Mouse (Mus musculus) granulocyte monocyte progenitor cell, adult 5-6 weeks (primary cell): ENCODE measurements around the gene Harbi1. TPM values are rescaled to one million over a fixed set of nuclear protein-coding genes. Genes with fewer than 3 reads are reported as not detected.

Experiments used
- ATAC-seq: replicated peaks from 2 replicates; pipeline ENCODE4 v1.8.0; 2016; ENCODE audit warnings: mild to moderate bottlenecking, moderate TSS enrichment, inconsistent platforms; ENCODE audit not compliant: poor library complexity, severe bottlenecking
- total RNA-seq, 2 experiments: library from RNA; stranded (forward) in 1 of 2; stranded (reverse) in 1 of 2; fragments of 200-712, 200-1000 nt in 1 of 2; fragments of >200 nt in 1 of 2; fragmentation: Nextera tagmentation in 1 of 2; gene quantifications; 2 replicates each; pipeline ENCODE4 v1.2.3; 2014 to 2017

The Harbi1 gene
- total RNA-seq (2014; fragmentation: Nextera tagmentation) (9.2 and 12.2 TPM in 2 replicates), total RNA-seq (2017) (10.0 and 18.2 TPM in 2 replicates)

DNA sequence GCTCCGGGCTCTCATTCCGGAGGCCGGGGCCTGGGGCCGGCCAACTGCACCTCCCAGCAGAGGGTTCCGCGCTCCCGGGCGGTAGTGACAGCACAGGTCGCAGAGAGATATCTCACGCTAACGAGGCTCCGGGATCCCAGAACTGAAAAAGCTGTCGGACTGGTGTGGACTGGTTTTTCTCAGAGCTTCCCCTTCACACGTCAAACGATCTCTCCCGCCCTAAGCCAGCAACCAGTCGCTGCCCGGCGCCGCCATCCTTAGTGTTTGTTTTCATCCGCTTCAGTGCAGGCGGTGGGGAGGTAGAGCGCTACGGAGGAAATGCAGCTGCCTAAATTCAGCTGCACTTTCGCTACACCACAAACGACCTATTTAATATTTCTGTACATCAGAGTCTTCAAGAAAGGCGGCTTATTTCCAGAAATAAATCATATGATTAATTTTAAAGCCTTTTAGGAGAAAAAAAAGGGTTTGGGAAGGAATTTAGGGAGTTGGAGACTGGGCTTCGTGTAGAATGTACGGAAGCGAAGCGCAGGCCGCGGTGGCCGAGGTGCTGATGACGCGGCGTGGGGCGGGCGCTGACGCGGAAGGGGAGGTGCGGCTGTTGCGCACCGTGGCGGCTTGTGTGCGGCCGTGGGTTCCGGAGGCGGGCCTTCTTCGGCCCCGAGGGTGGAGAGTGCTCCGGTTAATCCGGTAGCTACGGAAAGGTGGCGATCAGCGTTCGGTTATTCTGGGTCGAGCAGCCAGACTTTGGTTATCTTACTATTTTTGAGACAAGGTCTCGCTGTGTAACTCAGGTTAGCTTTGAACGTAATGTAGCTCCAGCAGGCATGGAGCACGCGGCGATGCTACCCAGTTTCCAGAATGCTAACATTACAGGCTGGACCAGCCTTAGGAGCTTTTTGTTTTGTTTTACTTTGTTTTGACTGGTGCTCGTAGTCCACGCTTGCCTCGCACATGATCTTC is at the start of gene Harbi1, which contains the start of gene Atg13:
TSS of gene Harbi1 (plus strand) at position 581 of the 963 bp plus-strand sequence.
TSS of gene Atg13 (minus strand) at position 305 of the 963 bp plus-strand sequence.
- peak; percentile 97 for ATAC-seq

DNA sequence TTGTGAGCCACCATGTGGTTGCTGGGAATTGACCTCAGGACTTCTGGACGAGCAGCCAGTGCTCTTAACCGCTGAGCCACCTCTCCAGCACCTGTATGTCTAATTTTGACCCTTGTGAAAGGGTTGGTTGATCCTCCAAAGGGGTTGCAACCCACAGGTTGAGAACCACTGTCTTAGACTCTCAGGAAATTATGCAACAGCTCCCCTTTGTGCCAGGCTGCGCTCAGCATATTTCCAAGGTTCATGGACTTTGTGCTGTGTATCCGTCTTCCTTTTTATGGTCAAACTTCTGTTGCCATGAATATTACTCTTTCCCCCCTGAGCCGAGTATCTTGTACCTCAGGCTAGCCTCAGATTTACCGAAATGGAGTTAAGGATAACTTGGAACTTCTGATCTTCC is 49.7 kb upstream of the Harbi1 start:
- peak; percentile 29; the same call in 1 of the 2 replicates for ATAC-seq

DNA sequence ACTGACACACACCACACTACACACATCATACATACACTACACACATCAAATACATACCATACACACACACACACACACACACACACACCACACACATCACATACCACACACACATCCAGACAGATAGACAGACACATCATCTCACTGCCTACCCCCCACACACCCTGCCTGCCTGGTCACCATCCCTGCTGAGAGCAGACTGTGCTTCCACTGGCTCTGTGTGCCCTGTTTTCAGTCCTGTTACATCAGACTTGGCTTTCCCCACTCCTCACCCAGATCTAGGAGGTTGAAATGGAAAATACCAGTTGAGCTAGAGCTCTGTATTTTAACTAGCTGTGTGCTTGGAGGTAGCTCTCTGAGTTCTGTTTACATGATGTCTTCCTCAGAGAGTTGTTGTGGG is 45.9 kb upstream of the Harbi1 start:
- ATAC-seq: no peak

DNA sequence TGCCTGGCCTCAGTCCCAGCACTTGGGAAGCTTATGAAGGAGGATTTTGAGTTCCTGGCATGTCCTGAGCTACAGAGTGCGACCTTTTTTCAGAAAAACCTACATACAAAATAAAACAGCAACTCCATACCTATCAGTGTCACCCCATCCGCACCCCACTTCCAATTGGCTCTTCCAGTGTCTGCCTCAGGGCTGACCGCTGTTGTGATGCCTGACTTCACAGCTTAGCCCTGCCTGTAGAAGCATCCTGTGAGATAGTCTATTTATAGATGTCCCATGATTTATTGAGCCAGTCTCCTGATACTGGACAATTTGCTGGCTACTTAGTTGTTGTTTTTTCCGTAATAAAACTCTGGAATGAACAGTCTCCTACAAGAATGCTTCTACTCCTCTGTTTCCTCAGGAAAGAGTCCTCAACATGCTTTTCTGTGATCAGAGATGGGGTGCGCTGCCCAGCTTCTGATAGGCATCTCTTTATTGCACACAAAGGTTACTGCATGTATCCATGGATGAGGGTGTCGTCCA is 44.2 kb upstream of the Harbi1 start:
- ATAC-seq: no peak

DNA sequence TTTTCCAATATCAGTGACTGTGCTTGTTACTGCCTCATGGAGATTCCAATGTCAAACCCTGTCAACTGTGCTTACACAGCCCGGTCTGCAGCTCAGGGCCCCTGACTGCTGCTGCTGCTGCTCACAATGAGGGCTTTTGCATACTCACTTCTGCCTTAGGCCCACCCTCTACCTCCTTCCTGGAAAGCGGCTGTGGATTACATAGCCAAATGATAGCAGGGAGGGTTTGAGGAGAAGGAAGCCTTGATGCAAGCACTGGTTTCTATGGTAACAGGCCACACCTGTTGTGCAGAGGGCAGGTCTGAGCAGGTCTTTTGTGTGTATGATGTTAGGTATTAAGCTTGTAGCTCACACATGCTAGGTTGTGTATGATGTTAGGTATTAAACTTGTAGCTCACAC is 42.9 kb upstream of the Harbi1 start:
- no peak for ATAC-seq

DNA sequence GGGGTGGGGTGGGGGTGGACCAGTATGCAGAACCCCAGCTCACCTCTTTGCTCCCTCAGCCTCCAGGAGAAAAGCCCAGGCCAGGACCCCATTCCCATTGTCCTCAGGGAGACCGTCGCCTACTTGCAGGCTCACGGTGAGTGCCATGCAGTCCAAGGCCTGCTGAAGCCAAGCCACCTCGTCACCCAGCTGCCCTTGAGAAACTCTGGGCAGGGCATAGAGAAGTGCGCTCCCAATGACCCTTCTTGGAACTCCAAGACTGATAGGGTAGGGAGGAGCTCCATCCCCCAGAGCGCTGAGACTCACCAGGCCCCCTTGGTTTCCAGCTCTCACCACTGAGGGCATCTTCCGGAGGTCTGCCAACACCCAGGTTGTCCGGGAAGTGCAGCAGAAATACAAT is 41.3 kb upstream of the Harbi1 start:
- ATAC-seq: no peak

DNA sequence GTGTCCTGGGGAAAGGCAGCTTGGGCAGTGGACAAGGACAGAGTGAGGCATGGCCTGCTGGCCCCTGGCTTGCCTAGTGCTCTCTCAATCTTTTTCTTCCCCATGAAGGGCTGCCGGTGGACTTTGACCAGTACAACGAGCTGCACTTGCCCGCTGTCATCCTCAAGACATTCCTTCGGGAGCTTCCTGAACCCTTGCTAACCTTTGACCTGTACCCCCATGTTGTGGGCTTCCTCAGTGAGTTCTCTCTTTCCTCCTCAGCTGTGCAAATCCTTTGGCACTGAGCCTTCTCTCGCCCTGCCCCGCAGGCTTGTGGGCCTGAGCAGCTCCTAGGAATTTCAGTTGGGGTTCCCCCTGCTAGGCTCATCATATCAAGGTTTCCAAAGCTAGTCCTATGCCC is 40.6 kb upstream of the Harbi1 start:
- no peak for ATAC-seq

DNA sequence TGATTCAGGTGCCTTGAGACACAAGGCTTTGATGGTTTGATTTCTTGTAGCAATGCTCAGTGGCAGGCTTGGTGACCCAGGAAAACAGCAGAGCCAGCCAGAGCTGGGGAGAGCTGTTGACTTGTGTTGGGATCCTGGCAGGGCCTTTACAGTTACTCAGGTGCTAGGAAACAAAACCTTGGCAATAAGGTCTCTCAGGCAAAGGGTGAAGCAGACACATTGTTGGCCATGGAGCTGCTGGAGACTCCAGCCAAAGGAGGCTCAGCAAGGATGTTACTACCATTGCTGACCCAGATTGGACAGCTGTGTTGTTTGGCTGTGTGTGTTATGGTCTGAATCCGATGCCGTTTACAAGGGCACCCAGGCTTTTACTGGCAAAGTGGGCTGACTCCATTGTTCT is 37.1 kb upstream of the Harbi1 start:
- no peak for ATAC-seq

DNA sequence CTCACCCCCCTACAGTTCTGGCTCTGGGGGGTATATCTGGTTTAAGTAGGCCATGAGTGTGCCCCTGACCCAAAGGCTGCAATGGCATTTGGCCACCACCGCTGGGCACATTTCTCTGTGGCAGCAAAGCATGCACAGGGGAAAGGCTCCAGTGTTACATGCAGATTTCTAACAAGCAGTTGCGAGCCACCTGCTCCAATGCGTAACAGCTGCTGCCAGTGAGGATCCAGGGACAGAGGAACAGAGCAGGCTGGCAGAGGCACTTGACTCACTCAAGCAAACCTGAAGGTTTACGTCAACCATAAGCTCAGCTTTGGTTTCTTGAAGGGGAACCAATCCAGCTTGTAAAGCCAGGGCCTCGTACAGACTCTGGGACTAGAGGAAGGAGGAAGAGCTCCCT is 35.8 kb upstream of the Harbi1 start:
- no peak for ATAC-seq

DNA sequence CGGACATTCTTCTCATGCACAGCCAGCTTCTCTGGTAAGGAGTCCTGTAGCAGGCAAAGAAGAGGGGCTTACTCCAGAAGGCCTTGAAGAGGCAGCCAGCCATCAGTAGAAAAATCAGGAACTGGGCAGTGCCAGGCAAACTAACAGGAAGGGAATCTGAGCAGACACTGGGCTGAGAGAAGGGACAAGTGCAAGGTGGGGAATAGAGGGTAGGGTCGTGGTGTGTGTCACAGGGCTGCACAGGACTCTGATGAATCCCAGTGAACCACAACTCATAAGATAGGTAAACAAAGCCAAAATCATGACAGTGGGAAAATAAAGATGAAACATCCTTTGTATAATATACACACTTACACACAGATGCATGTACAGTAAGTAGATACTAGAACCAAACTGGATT is 34.2 kb upstream of the Harbi1 start:
- no peak for ATAC-seq

DNA sequence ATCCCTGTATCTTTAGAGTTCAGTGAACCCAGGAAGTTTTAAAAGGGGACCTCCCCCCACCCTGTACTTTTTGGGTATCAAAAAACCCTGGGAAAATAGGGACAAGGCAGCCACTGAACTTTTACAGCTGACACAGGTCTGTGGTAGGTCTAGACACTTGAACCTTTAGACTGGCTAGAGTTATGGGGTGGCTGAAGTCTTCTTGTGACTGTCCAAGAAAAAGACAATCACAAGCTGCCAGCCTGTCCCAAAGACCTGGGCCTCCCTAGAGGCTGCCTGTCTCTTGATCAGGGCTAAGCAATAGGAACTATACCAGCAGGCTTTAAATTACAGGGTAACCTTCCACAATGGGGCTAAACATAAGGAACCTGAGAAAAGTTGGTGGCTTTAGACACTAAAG is 33.7 kb upstream of the Harbi1 start:
- ATAC-seq: no peak

DNA sequence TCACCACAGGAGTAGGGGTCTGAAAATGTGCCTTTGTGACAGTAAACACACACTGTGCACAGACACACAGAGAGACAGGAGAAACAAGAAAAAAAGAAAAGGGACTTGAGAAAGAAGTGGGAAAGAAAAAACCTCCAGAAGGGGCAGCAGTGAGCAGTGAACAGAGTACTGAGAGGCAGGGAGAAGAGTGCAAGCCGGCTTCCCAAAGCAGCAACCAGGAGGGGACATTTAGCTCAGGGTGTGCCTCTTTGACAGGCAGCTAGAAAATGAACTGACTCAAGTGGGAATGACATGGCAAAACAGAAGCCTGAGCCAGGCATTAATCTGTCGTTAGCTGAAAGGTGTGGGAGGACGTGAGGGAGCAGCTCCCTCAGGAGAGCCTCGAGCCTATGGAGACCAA is 27.8 kb upstream of the Harbi1 start:
- no peak for ATAC-seq

DNA sequence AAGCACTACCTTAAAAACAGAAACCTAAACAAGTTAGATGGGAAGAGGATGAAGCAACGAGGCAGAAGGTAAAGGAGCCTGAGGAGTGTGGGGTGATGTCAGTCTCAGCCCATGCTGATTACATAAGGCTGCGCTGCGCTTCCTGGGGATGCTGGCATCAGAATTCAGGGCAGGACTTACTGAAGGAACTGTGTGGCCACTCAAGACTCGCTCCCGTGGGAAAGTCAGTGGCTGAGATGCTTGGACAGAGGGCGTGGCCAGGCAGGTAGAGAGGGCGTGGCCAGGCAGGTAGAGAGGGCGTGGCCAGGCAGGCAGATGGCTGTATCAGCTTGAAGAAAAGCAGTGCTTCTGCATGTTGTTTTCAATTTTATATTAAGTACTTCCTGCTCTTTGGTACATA is 26.7 kb upstream of the Harbi1 start:
- ATAC-seq: no peak

DNA sequence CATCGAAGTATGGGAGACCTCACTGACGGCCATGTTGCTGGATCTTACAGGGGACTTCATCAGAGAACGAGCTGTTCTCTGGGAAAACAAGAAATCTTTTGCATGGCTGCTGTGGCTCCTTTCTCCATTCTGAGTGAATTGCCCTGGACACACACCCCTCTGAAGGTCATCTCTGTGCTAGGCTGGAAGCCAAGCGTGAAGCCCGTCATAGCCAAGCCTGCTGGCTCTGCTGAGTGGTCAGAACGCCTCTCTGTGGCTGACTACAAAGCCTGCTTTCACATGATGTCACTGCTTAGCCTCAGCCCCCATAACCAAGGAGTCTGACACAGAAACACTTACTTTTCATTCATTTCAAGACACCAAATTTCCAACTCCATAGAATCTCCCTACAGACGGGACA is 21.2 kb upstream of the Harbi1 start:
- no peak for ATAC-seq

DNA sequence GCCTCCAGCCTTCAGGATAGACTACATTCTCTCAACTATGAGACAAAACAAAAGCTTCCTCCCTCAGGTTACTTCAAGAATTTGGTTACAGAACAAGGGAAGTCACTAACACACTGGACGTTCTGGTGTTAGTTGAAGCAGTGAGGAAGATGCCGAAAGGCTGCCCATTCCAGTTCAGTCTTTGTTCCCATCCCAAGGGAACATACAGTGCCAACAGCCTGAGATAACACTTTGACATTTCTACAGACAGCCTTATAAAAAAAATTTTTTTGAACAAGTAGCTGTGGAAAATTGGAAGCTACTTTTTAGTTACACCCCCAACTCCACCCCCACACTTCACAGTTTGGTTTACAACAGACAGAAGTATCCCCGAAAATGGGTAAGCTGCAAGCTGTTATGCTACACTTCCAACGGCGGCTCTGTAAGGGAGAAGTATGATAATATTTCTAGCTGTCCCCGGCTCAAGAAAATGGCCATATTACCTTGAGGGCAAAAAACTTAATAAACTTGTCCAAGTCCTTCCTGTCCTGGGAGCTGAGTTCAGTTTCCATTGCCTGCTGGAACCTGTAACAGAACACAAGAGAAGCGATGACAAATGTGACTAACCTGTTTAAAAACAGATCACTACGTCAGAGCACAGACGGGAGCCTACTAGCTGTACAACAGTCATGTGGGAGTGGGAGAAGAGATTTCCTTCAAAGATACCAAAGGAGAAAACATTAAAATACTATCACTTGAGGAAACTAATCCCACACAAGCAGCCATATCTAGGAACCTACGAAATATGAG is 15.0 kb upstream of the Harbi1 start:
- ATAC-seq: no peak

DNA sequence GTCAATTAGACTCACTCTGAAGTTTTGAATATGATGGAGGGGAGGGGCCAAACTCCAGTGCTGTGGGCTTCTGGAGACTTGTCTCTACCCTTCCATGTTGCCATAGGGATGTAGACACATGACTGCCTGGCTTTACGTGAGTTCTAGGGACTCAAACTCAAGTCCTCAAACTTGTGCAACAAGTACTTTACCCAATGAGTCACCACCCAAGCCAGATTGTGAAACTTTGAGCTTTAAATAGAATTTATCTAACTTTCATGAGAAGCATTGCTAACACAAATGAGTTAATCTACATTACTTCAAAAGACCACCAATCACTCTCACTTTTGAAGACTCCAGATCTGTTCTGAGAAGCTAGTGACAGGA is 14.4 kb upstream of the Harbi1 start:
- ATAC-seq: peak; percentile 100

DNA sequence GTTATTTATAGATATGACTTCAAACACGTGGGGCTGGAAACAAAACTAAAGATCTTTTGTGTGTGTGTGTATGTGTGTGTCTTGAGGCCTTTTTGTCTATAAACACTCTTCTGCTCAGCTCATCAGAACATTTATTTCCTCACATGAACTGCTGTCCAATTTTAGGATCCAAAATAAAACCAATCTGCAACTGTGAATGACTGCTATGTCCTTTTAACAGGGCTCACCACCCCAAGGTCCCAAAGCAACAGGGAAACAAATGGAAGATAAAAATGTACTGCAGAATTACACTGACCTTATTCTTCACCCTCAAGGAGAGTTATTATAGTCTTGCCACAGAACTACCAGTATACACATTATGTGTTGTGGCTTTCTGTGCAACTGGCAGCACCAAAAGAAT is 11.4 kb upstream of the Harbi1 start:
- ATAC-seq: no peak

DNA sequence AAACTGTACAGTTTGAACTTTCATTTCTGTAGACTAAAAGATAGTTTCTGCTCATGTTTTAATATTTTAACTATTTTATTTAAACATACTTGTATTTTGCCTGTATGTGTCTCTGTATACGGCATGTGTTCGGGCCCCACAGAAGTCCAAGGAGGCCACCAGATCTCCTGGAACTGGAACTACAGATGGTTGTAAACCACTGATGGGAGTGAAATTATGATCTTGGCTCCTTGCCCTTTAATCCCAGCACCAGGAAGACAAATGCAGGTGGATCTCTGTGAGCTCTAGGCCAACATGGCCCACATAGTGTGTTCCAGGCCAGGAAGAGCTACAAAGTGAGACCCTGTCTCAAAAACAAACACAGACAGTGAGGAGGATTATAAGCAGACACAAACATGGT is 9.3 kb upstream of the Harbi1 start:
- ATAC-seq: no peak

DNA sequence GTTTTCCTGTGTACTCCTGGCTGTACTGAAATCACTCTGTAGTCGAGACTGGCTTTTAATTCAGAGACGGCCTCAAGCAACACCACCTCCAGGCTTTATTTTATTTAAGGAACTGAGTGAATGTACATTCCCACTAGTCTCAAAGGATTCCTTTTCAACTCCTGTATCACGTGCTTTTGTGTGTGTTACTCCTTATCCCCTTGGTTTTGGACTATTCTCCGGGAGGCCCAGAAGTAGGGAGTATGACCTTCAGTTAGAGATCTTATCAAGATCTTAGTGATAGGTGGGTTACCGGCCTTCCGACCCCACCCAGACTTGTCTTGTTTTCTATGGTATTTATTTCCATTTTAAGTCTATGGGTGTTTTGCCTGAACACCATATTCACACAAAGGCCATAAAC is 4.9 kb upstream of the Harbi1 start:
- ATAC-seq: no peak

DNA sequence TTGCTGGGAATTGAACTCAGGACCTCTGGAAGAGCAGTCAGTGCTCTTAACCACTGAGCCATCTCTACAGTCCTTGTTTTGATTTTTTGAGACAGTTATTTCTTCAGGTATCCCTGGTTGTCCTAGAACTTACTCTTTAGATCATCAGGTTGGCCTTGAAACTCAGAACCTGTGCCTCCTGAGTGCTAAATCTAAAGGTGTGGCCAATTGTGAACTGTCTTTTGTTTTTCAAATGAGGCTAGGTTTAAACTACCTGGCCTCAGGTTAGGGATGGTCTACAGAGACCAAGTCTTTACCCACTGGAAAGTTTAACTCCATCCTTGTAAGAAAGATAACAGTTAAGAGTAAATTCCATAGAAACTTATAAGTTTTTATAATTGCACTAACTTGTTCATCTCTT is 4.2 kb upstream of the Harbi1 start:
- ATAC-seq: no peak

DNA sequence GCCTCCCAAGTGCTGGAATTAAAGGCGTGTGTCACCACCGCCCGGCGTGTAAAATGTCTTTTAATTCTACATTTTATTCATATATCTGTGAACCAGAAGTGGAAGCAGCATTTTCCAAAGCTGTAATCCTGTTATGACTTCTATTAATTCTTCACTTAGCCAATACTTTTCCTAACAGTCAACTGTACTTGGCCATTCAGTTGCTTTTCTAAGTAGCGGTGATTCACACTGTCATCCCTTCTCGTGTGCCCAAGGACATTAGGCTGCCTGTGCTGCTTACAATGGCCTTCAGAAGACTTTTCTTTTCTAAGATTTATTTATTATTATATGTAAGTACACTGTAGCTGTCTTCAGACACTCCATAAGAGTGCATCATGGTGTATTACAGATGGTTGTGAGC is 2.3 kb upstream of the Harbi1 start:
- no peak for ATAC-seq
